Mouse (Mus musculus) kidney, adult 11 months (tissue): ENCODE results near the gene Pcgf3.
"Not testable (repeated sequence)": the region's sequence is repeated elsewhere in the genome, so short reads cannot be mapped to it uniquely, and the experiment has no call there.

ENCODE experiments used
- DNase-seq: peaks from one replicate; pipeline ENCODE4 v3.0.0; 2022

Pcgf3 gene

GRCm38 (mm10) chr5:108473737-108474136 lies 12.7 kb downstream of the Pcgf3 start:
- DNase-seq, result no peak

GRCm38 (mm10) chr5:108475977-108476376 lies 14.9 kb downstream of the Pcgf3 start:
- no peak for DNase-seq

- no peak for DNase-seq
These were observed 22.0 kb downstream of the Pcgf3 start for GRCm38 (mm10) chr5:108483006-108483405.

- DNase-seq, result no peak
These were observed 24.2 kb downstream of the Pcgf3 start for GRCm38 (mm10) chr5:108485239-108485638.

GRCm38 (mm10) chr5:108486148-108486547 lies 25.1 kb downstream of the Pcgf3 start:
- not testable (repeated sequence) for DNase-seq

GRCm38 (mm10) chr5:108501573-108501972 lies 40.5 kb downstream of the Pcgf3 start:
- DNase-seq, result no peak

GRCm38 (mm10) chr5:108502286-108502685 lies 41.3 kb downstream of the Pcgf3 start:
- DNase-seq, result no peak

- DNase-seq, result no peak
These were observed 54.7 kb downstream of the Pcgf3 start for GRCm38 (mm10) chr5:108515581-108516361.

- DNase-seq, result no peak
These were observed 55.6 kb downstream of the Pcgf3 start for GRCm38 (mm10) chr5:108516655-108517054.

GRCm38 (mm10) chr5:108518106-108518885 lies 57.3 kb downstream of the Pcgf3 start:
- no peak for DNase-seq

- DNase-seq, result no peak
These were observed 57.9 kb downstream of the Pcgf3 start for GRCm38 (mm10) chr5:108518951-108519350.

GRCm38 (mm10) chr5:108520153-108520552 lies 59.1 kb downstream of the Pcgf3 start:
- no peak for DNase-seq

GRCm38 (mm10) chr5:108521016-108521415 lies 60.0 kb downstream of the Pcgf3 start:
- DNase-seq, result no peak

GRCm38 (mm10) chr5:108521896-108522295 lies 60.9 kb downstream of the Pcgf3 start:
- DNase-seq, result no peak

- DNase-seq, result no peak
These were observed 61.6 kb downstream of the Pcgf3 start for GRCm38 (mm10) chr5:108522597-108522996.

GRCm38 (mm10) chr5:108534188-108534587 lies 73.2 kb downstream of the Pcgf3 start:
- no peak for DNase-seq

- DNase-seq, result no peak
These were observed 82.7 kb downstream of the Pcgf3 start for GRCm38 (mm10) chr5:108543516-108544291.

- no peak for DNase-seq
These were observed 86.6 kb downstream of the Pcgf3 start for GRCm38 (mm10) chr5:108547636-108548035.

- DNase-seq, result no peak
These were observed 88.1 kb downstream of the Pcgf3 start for GRCm38 (mm10) chr5:108549137-108549488.

- peak; percentile 23 for DNase-seq
These were observed 88.6 kb downstream of the Pcgf3 start, which contains the start of gene Cplx1 for GRCm38 (mm10) chr5:108549489-108550206. Gene Cplx1 (minus strand): TSS chr5:108550024.

- no peak for DNase-seq
These were observed 89.2 kb downstream of the Pcgf3 start for GRCm38 (mm10) chr5:108550207-108550594.

- DNase-seq, result no peak
These were observed 93.0 kb downstream of the Pcgf3 start for GRCm38 (mm10) chr5:108554041-108554440.
